Mouse (Mus musculus) cerebellum, adult 11 months (tissue): ENCODE results near the gene Gm8024.
"Not testable (repeated sequence)": the region's sequence is repeated elsewhere in the genome, so short reads cannot be mapped to it uniquely, and the experiment has no call there.

Experiments used
- DNase-seq: peaks from one replicate; pipeline ENCODE4 v3.0.0; 2022

Gene Gm8024

DNA sequence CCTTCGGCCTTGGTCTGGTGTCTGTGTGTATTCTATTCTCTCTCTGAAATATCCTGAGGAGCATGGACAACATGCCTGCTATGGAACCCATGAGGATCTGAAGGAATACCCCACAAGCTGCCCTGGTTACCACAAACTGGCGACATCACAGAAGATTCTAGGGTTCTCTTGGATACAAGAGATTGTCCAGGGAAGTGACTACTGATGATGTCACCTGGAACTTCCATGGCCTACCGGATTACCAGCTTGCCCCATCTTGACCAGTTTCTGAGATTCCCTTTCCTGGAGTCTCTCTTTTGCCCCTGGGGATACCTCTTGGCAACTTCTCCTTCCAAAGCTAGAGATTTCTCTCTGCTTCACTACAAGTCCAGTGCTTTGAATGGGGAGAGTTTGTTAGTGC is at the start of gene Gm8024:
Gm8024 (minus strand) TSS at position 101 of the 400 bp plus-strand sequence.
- not testable (repeated sequence) for DNase-seq

- peak; percentile 2 for DNase-seq
These were observed 19.2 kb upstream of the Gm8024 start for GRCm38 (mm10) chr14:42543170-42543701.

GRCm38 (mm10) chr14:42542316-42543169 is 18.5 kb upstream of the Gm8024 start:
- DNase-seq: not testable (repeated sequence)

GRCm38 (mm10) chr14:42502249-42502648 is 21.8 kb downstream of the Gm8024 start, which contains the start of gene Gm8020:
TSS of gene Gm8020 (minus strand) at chr14:42502349.
- not testable (repeated sequence) for DNase-seq
